In genomic region chr4:93675739-93676402, GRCm38 (mm10) we compare ENCODE assay signal across 18 mouse cellular contexts.
DNase-seq lines count a peak whose midpoint lies in the region; ATAC-seq lines count a peak whose summit lies in the region.
"Had no signal": no experiment of that assay in that cellular context is flagged by ENCODE, and none has a peak within 500 bp of the region (broad histone marks: within the 10 kb centered on the region; RNA-seq: fewer than 3 reads in every experiment).

No protein-coding gene starts in this region.

- intact Hi-C loops in heart, postnatal 14 days (cut with DNase I): no loop called here

- no peaks in the 10 kb centered on the region for H3K4me1 ChIP-seq in forebrain, embryonic 16.5 days (replicated peaks; ENCODE audit: control insufficient read depth, insufficient read depth, low read length)
- no peaks in the 10 kb centered on the region for H3K4me1 ChIP-seq in midbrain, embryonic 15.5 days
- H3K4me1 ChIP-seq: heart, embryonic 10.5 days; intestine, embryonic 15.5 days; liver, embryonic 13.5 days had no signal

- no peaks in the 10 kb centered on the region for H3K27me3 ChIP-seq in forebrain, embryonic 16.5 days (replicated peaks; ENCODE audit: control insufficient read depth, insufficient read depth, low read length)
- no peaks in the 10 kb centered on the region for H3K27me3 ChIP-seq in midbrain, embryonic 15.5 days (replicated peaks)
- H3K27me3 ChIP-seq: intestine, embryonic 15.5 days; liver, embryonic 13.5 days; megakaryocyte, embryonic 14.5 days had no signal

- peak; percentile 60 for DNase-seq in heart, adult 11 months
- no peak for DNase-seq in heart, postnatal 14 days
- peak; percentile 23 for DNase-seq in brain, adult 2 months (ENCODE audit: low read depth, low spot score)
- no peak for DNase-seq in left cerebral cortex, adult 11 months (ENCODE audit: low spot score)
- DNase-seq: adrenal gland, postnatal 36 days; gastrocnemius, postnatal 25 days; heart, postnatal 10 days; kidney, postnatal 4 days; liver, embryonic 13.5 days; thymus, postnatal 14 days had no signal

- H3K9me3 ChIP-seq in forebrain, embryonic 16.5 days (ENCODE audit: control insufficient read depth, low read length): no peaks in the 10 kb centered on the region
- H3K9me3 ChIP-seq in midbrain, embryonic 15.5 days: no peaks in the 10 kb centered on the region
- H3K9me3 ChIP-seq: heart, embryonic 10.5 days; intestine, embryonic 15.5 days; liver, embryonic 13.5 days had no signal

- peak; percentile 77 for ATAC-seq in forebrain, embryonic 16.5 days
- peak; percentile 74 for ATAC-seq in midbrain, embryonic 15.5 days (replicated peaks)
- no peak for ATAC-seq in megakaryocyte progenitor cell, adult 5-6 weeks (replicated peaks; ENCODE audit: poor library complexity)
- ATAC-seq: intestine, embryonic 15.5 days had no signal

- no peak overlapping the region for H3K9ac ChIP-seq in forebrain, embryonic 16.5 days (replicated peaks; ENCODE audit: low read depth, low read length)
- no peak overlapping the region for H3K9ac ChIP-seq in midbrain, embryonic 15.5 days
- H3K9ac ChIP-seq: intestine, embryonic 15.5 days; liver, embryonic 13.5 days had no signal

- H3K4me3 ChIP-seq in forebrain, embryonic 16.5 days (replicated peaks; ENCODE audit: low read length): no peak overlapping the region
- no peak overlapping the region for H3K4me3 ChIP-seq in midbrain, embryonic 15.5 days
- H3K4me3 ChIP-seq: erythroblast, embryonic 14.5 days; heart, embryonic 10.5 days; intestine, embryonic 15.5 days; liver, embryonic 13.5 days; megakaryocyte, embryonic 14.5 days had no signal

- no peak overlapping the region for H3K4me2 ChIP-seq in forebrain, embryonic 16.5 days (ENCODE audit: low read length)
- H3K4me2 ChIP-seq in midbrain, embryonic 15.5 days: no peak overlapping the region
- H3K4me2 ChIP-seq: intestine, embryonic 15.5 days; liver, embryonic 13.5 days had no signal

- WGBS in forebrain, embryonic 16.5 days: 77% methylated on average over 6 of the region's 6 CpGs
- WGBS in midbrain, embryonic 15.5 days: 65% methylated on average over 6 of the region's 6 CpGs

- no peak overlapping the region for H3K27ac ChIP-seq in forebrain, embryonic 16.5 days (ENCODE audit: low read length)
- peak overlapping the region; percentile 0; the same call in 1 of the 2 replicates for H3K27ac ChIP-seq in midbrain, embryonic 15.5 days
- H3K27ac ChIP-seq: heart, embryonic 10.5 days; intestine, embryonic 15.5 days; liver, embryonic 13.5 days; stomach, postnatal 0 days had no signal

- no peaks in the 10 kb centered on the region for H3K36me3 ChIP-seq in forebrain, embryonic 16.5 days (ENCODE audit: control insufficient read depth, insufficient read depth)
- no peaks in the 10 kb centered on the region for H3K36me3 ChIP-seq in midbrain, embryonic 15.5 days (replicated peaks)
- H3K36me3 ChIP-seq: heart, embryonic 10.5 days; intestine, embryonic 15.5 days; liver, embryonic 13.5 days had no signal

Comparison
In these comparisons a context has a peak if more than half of its experiments do, and no peak if none do; other contexts are left out.
1. DNase-seq: peak in heart, adult 11 months (single experiment) and brain, adult 2 months (single experiment); none in heart, postnatal 14 days (0 of 2) and left cerebral cortex, adult 11 months (single experiment).